Mouse (Mus musculus) kidney, embryonic 15.5 days (tissue): ENCODE measurements around the gene 4930447C04Rik. TPM values are rescaled to one million over a fixed set of nuclear protein-coding genes. Genes with fewer than 3 reads are reported as not detected.

Experiments used
- polyA plus RNA-seq: library from polyadenylated mRNA; unstranded; fragments of >200 nt; fragmentation: Nextera tagmentation; extraction: Ambion mirVana; gene quantifications from 2 replicates; pipeline ENCODE4 v1.2.1, GENCODE M21; 2015

The 4930447C04Rik gene
- polyA plus RNA-seq, 1 experiment from 2014 or later = 1.6 TPM

Other genes starting within 250 kb of the 4930447C04Rik start
- gene Ppm1a, start 183.3 kb downstream of the 4930447C04Rik start, polyA plus RNA-seq = 43.0 and 43.8 TPM in 2 replicates
- not detected in 2 replicates for gene Six6, start 882 bp downstream of the 4930447C04Rik start, polyA plus RNA-seq
- gene Six1, start 113.1 kb upstream of the 4930447C04Rik start, polyA plus RNA-seq = 1.9 and 2.3 TPM in 2 replicates
- 4.2 and 4.5 TPM in 2 replicates for gene Six4, start 172.7 kb upstream of the 4930447C04Rik start, polyA plus RNA-seq
- gene Mnat1, start 182.9 kb upstream of the 4930447C04Rik start, polyA plus RNA-seq = 33.4 and 35.4 TPM in 2 replicates